Mouse (Mus musculus) monocyte, adult 5-6 weeks (primary cell): ENCODE results near the gene Rrp36. TPM values are rescaled to one million over a fixed set of nuclear protein-coding genes. Genes with fewer than 3 reads are reported as not detected.

Experiments used
- ATAC-seq: fragments of 153-309, 156-312 bp; replicated peaks from 2 replicates; pipeline ENCODE4 v1.8.0; 2017; ENCODE audit warnings: mild to moderate bottlenecking; ENCODE audit not compliant: low TSS enrichment, insufficient number of reproducible peaks, severe bottlenecking, poor library complexity, low FRiP score
- total RNA-seq: library from RNA; stranded (forward); fragments of 200-1000, 200-491, 200-594 nt; gene quantifications from 3 replicates; pipeline ENCODE4 v1.2.3, GENCODE M21; 2017

The Rrp36 gene
- total RNA-seq, 1 experiment from 2014 or later: 52.8 TPM

DNA sequence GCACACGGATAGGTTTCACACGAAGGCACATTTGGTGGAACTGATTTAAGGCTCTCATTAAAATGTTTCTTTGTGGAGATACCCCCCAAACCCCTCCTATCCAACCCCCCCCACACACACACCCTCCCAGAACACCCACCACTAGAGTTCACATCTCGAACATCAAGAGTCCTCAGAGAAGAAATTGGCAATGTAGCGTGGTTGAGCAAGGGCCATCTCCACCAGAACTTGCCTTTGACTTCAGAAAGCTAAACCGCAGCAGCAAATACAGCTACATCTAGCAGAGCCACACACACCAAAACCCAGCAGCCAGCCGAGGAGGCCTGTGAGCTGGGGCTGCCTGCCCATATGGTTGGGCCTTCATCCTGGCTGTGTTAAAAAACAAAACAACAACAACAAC, 46.7 kb downstream of the Rrp36 start:
- ATAC-seq: no peak

DNA sequence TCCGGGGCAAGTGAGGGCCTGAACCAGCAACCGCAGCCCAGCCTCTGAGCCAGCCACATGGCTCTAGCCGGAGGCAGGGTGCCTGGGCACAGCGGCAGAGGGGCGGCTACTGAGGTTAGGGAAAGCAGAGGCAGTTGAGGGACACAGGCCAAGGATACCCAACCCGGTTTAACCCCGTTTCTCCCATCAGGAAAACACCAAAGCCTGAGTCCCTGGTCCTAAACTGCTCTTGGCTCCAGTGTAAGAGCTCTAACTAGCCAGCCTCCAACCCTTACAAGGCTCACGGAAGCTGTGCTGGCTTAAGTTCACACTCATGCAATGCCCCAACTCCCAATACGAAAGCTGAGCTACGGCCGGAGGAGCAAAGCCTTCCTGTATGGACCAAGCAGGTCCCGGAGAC, 49.6 kb downstream of the Rrp36 start:
- no peak for ATAC-seq

DNA sequence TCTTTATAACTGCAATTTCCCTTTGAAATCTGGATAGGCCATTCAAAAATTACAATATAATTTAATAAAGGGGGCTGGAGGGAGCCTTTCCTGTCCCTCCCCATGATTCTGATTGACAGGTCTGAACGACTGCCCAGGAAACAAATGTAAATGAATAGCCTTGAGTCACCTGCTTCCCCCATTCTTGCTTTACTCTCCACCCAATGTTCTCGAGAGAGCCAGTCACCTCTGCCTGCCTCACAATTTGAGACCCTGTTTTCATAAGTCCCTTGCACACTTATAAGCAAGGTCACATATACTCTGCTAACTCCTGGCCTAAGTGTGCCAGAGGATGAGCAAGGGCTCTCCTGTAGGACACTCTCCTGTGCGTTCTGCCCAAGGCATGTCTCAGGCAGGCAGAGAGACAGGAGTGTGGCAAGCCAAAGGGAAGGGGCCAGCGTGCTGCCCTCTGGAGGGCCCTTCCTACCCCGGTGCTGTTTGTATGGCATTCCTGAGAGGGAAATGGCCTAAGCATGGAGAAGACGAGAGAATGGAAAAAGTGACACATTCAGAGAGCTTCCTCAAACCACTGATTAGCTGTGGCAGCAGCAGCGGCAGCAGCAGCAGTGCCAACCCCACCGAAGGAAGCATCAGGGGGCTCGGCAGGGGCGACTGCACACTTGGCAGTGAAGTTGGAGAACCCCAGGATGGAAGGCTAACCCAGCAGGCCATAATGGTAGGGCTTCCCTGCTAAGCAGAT, 50.2 kb downstream of the Rrp36 start:
- ATAC-seq: no peak

DNA sequence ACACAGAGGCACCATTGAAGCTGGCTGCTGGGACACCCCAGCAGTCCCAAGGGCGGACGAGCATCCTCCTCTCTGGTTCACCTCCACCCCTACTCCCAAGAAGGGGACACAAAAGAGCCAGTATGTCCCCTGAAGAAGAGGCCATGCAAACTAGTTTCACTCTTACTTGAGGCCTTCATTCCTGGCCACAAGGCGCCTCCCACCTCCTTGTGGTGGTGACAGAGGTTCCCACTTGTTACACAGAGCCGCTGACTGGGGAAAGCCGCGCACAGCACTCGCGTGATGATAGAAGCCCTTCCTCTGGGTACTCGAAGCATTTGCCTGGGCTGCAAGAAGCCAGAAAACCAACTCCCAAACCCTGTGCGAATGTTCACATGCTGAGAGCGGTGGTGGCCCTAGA, 51.9 kb downstream of the Rrp36 start:
- ATAC-seq: no peak

DNA sequence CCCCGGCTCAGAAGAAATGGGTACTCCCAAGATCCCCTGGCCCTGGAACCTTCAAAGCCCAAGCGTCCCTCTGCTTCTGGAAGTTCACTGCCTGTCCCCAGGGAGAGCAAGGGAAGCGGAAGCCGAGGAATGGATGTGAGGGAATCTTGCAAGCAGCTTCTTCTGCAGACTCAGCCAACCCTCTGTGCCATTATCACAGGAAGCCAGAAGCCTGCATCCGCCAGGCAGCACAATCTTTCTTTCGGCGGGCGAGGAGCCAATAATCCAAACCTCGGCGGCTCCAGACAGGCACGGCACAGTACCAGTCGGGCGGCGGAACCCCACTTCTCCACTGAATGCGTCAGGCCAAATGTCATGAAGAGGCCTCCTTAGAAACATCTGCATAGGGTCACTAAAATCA, 52.8 kb downstream of the Rrp36 start:
- ATAC-seq: no peak

DNA sequence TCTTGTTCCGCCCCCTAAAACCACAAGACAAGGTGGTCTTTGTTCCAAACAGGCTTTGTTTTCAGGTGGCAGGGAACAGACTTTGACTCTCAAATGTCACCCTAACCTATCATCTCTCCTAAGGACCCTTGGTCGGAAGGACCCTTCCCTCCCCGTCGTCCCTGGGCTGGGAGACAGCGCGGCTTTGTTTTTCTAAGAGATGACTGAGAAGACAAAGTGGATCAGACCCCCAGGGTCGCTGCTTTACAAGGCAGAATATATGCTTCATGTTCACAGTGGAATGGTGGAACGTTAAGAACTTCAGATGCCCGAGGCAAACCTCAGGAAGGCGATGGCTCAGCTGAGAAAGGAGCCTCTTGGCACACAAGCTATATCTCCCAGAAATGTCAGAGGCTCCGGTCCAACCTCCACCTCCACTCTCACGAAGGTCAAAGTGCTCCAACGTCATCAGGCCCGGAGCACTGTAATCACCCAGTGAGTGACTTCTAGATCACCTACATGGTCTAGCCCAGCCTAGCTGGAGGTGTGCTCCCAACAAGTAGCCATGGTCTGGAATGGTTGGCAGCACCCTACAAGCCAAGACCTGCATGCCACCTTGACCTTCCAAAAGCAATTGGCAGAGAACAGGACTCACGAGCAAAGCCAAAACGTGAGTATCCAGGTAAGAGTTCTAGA, 54.3 kb downstream of the Rrp36 start:
- ATAC-seq: no peak

DNA sequence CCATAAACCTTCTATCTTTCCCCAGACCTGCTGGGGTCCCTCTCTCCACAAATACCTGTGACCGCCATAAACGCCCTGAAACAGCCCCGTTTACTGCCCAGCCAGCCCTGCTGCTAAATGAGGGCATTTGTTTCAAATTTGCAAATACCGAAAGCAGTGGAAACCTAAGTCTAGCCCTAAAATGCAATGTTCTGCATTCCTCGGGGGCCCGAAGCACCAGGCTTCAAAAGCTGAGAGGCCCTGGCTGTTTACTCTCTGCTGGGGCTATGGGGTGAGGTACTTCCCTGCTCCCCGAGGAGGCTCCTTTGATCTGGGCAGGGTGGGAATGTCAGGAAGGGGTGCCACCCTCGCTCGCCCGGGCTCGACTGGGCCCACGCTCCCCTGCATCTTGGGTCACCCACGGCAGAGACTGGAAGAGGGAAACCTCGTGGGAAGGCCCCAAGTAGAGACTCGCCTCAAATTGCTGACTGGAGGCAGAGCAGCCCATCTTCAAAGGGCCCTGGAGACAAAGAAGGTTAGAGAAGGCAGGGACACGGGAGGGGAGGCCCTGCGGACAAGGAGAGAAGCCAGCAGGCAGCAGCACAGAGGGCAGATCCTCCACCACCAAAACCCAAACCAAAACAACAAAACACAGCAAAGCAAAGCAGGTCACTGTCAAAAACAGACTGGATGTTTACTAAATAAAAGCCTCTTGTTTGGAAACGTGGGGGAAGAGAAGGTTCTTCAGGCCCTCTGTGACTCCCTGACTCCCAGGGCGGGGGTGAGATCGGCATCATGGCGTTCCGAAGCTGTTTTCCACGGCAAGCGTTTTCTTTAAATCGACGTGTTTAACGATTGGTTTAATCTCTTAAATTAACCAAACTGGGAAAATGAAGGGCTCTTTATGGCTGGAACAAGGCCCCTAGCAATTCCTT, 55.1 kb downstream of the Rrp36 start:
- ATAC-seq: no peak

DNA sequence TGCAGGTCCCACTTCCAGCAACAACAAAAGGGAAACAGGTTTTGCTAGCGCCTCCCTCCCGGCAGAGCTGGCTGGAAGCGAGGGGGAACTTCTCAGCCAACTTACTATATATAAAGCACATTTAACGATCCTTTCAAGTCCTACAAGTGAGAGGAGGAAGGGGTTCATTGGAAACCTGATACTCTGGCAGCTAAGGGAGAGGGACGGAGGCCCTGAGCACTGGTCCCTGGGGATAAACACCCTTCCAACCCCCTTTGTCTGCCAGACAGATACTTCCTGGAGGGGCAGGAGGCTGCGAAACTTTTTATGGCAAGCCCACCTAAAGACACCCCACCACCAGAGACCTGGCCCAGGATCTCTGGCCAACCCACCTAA, 55.8 kb downstream of the Rrp36 start:
- no peak for ATAC-seq

DNA sequence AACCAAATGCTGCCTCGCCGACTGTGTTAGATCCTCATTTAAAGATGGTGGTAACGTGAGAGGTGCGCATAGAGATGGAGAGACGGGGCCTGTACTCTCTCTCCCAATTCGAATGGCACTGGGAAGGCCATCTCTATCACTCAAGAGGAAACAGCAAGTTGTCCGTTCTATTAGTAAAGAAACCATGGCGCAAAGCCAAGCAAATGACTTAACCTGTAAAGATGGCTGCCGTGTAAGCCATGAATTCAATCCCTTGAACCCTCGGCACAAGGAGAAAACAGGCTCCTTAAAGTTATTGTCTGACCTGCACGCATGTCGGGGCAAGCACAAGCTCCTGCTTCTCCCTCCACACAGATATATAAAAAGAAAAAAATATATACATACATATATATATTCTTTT, 56.4 kb downstream of the Rrp36 start:
- no peak for ATAC-seq

Other genes with a start within 250 kb of the Rrp36 start
- gene Crip3, start 245.4 kb downstream of the Rrp36 start, total RNA-seq: not detected in 3 replicates
- not detected in 3 replicates for gene Slc22a7, start 235.9 kb downstream of the Rrp36 start, total RNA-seq
- under 0.01 to 0.58 TPM (median 0.48 TPM) in 3 replicates for gene Ttbk1, start 186.7 kb downstream of the Rrp36 start, total RNA-seq
- not detected in 3 replicates for gene Dnph1, start 177.6 kb downstream of the Rrp36 start, total RNA-seq
- 4.4 to 7.6 TPM (median 4.9 TPM) in 3 replicates for gene Cul9, start 128.0 kb downstream of the Rrp36 start, total RNA-seq
- gene Srf, start 118.2 kb downstream of the Rrp36 start, total RNA-seq: 24.8 to 46.0 TPM (median 36.6 TPM) in 3 replicates
- not detected in 3 replicates for gene Ptk7, start 44.8 kb downstream of the Rrp36 start, total RNA-seq
- 15.6 to 18.9 TPM (median 18.5 TPM) in 3 replicates for gene Klc4, start 28.3 kb downstream of the Rrp36 start, total RNA-seq
- 26.1 to 33.3 TPM (median 28.5 TPM) in 3 replicates for gene Mrpl2, start 28.1 kb downstream of the Rrp36 start, total RNA-seq
- gene Cul7, start 24.0 kb downstream of the Rrp36 start, total RNA-seq: 2.0 to 3.2 TPM (median 3.2 TPM) in 3 replicates
- gene Mea1, start 4.4 kb upstream of the Rrp36 start, total RNA-seq: 79.9 to 102 TPM (median 82.5 TPM) in 3 replicates
- 24.6 to 30.1 TPM (median 28.5 TPM) in 3 replicates for gene Klhdc3, start 6.6 kb upstream of the Rrp36 start, total RNA-seq
- gene Ppp2r5d, start 30.8 kb upstream of the Rrp36 start, total RNA-seq: 24.4 to 34.6 TPM (median 30.2 TPM) in 3 replicates
- 5.4 to 11.1 TPM (median 10.3 TPM) in 3 replicates for gene Pex6, start 37.1 kb upstream of the Rrp36 start, total RNA-seq
- gene Gnmt, start 54.8 kb upstream of the Rrp36 start, total RNA-seq: 2.2 to 3.4 TPM (median 3.1 TPM) in 3 replicates
- 88.2 to 109 TPM (median 106 TPM) in 3 replicates for gene Cnpy3, start 77.9 kb upstream of the Rrp36 start, total RNA-seq
- 0.38 TPM in 1 of 3 replicates, not detected in the others for gene Ptcra, start 89.4 kb upstream of the Rrp36 start, total RNA-seq
- 4.2 to 8.7 TPM (median 4.2 TPM) in 3 replicates for gene 2310039H08Rik, start 98.3 kb upstream of the Rrp36 start, total RNA-seq
- gene Rpl7l1, start 108.3 kb upstream of the Rrp36 start, total RNA-seq: 87.5 to 121 TPM (median 88.0 TPM) in 3 replicates
- 15.0 to 38.1 TPM (median 25.2 TPM) in 3 replicates for gene Bicral, start 184.1 kb upstream of the Rrp36 start, total RNA-seq
- 6.9 to 17.1 TPM (median 7.5 TPM) in 3 replicates for gene Tbcc, start 216.3 kb upstream of the Rrp36 start, total RNA-seq
- gene Prph2, start 236.1 kb upstream of the Rrp36 start, total RNA-seq: not detected in 3 replicates